ENCODE assay signal across 1 mouse cellular context in genomic region chr19:6014991-6015510, GRCm38 (mm10).
TF ChIP-seq lines count a peak whose summit lies in the region.

No protein-coding gene starts in this region.

TF ChIP-seq in MEL, 35 proteins besides CTCF, POLR2A, EP300 and RAD21 (continued from another document):
- TF ChIP-seq CHD2 (IDR thresholded peaks at IDR 0.05; ENCODE audit: low read length) (peak; percentile 61), SIN3A (IDR thresholded peaks at IDR 0.05; ENCODE audit: low read length) (peak; percentile 85), MAFK (IDR thresholded peaks at IDR 0.05; ENCODE audit: borderline replicate concordance, low read depth, low read length) (no peak), POLR2AphosphoS5 (IDR thresholded peaks at IDR 0.05; ENCODE audit: borderline replicate concordance, low read depth, low read length) (no peak), ZKSCAN1 (IDR thresholded peaks at IDR 0.05; ENCODE audit: low read depth, low read length) (no peak), ZC3H11A (IDR thresholded peaks at IDR 0.05; ENCODE audit: low read depth, low read length) (no peak; the same call in 1 of the 2 replicates), MEF2A (IDR thresholded peaks at IDR 0.05; ENCODE audit: extremely low read depth, insufficient replicate concordance, low read depth, low read length, poor library complexity, severe bottlenecking) (no peak), TAL1 (IDR thresholded peaks at IDR 0.05; ENCODE audit: low read length) (peak; percentile 37; the same call in 1 of the 2 replicates), USF2 (IDR thresholded peaks at IDR 0.05; ENCODE audit: borderline replicate concordance in 1 of 2, insufficient read depth in 1 of 2, low read depth in 1 of 2, low read length in 2 of 2) (no peak), ETS1 (IDR thresholded peaks at IDR 0.05; ENCODE audit: low read depth, low read length) (peak; percentile 77), CHD1 (IDR thresholded peaks at IDR 0.05; ENCODE audit: low read depth, low read length) (no peak), MXI1 (IDR thresholded peaks at IDR 0.05; ENCODE audit: low read depth, low read length) (no peak), E2F4 (IDR thresholded peaks at IDR 0.05; ENCODE audit: borderline replicate concordance, low read depth, low read length) (no peak), KAT2A (conservative IDR thresholded peaks at IDR 0.05; ENCODE audit: low read depth, low read length) (no peak; the same call in 1 of the 2 replicates), SMC3 (IDR thresholded peaks at IDR 0.05; ENCODE audit: low read depth, low read length) (no peak), POLR2AphosphoS2 (IDR thresholded peaks at IDR 0.05; ENCODE audit: low read length) (peak; percentile 68), MAZ (IDR thresholded peaks at IDR 0.05; ENCODE audit: low read depth, low read length) (peak; percentile 97), GABPA (IDR thresholded peaks at IDR 0.05; ENCODE audit: low read depth, low read length) (no peak), UBTF (IDR thresholded peaks at IDR 0.05; ENCODE audit: borderline replicate concordance, insufficient read depth, low read depth, low read length) (no peak), HCFC1 (IDR thresholded peaks at IDR 0.05; ENCODE audit: low read depth, low read length) (peak; percentile 62), MYB (IDR thresholded peaks at IDR 0.05; ENCODE audit: low read depth, low read length) (no peak), NELFE (IDR thresholded peaks at IDR 0.05; ENCODE audit: low read depth, low read length) (peak; percentile 67), ZMIZ1 (IDR thresholded peaks at IDR 0.05; ENCODE audit: low read depth, low read length) (peak; percentile 44; the same call in 1 of the 2 replicates), ELF1 (IDR thresholded peaks at IDR 0.05; ENCODE audit: low read depth, low read length) (peak; percentile 87), NRF1 (IDR thresholded peaks at IDR 0.05; ENCODE audit: insufficient read depth, low read depth, low read length, poor library complexity, severe bottlenecking) (no peak)
